Mouse (Mus musculus) heart, postnatal 0 days (tissue): Measurements from ENCODE around the gene Fut2. TPM values are rescaled to one million over a fixed set of nuclear protein-coding genes. Genes with fewer than 3 reads are reported as not detected.

Experiments used
- ATAC-seq: fragments of 200-750 bp; cut with Nextera tagmentation; 2 replicates; pipeline ENCODE4 v1.8.0; 2017; ENCODE audit warnings: low read depth, moderate number of reproducible peaks, moderate library complexity; ENCODE audit not compliant: insufficient read depth
- DNase-seq: peaks from one replicate; pipeline ENCODE4 v3.0.0-alpha.2; 2016; ENCODE audit warnings: low spot score
- H3K27ac ChIP-seq: fragments of 300-500 bp; sonication (generic); 2 replicates; pipeline ENCODE4 v1.5.1; 2014; ENCODE audit warnings: low read depth, mild to moderate bottlenecking
- H3K27me3 ChIP-seq: fragments of 300-500 bp; sonication (generic); 2 replicates; pipeline ENCODE4 v1.6.1; 2014; ENCODE audit warnings: low read length, mixed read lengths; ENCODE audit not compliant: control insufficient read depth, insufficient read depth
- H3K36me3 ChIP-seq: fragments of 300-500 bp; sonication (generic); replicated peaks from 2 replicates; pipeline ENCODE4 v1.6.1; 2014; ENCODE audit warnings: low read length, mixed read lengths; ENCODE audit not compliant: control insufficient read depth, insufficient read depth
- H3K4me1 ChIP-seq: fragments of 300-500 bp; sonication (generic); 2 replicates; pipeline ENCODE4 v1.6.1; 2014; ENCODE audit warnings: antibody characterized with exemption; ENCODE audit not compliant: control insufficient read depth, insufficient read depth
- H3K4me2 ChIP-seq: fragments of 300-500 bp; sonication (generic); 2 replicates; pipeline ENCODE4 v1.6.1; 2014; ENCODE audit warnings: low read depth, mild to moderate bottlenecking, low read length, moderate library complexity
- H3K4me3 ChIP-seq: fragments of 300-500 bp; sonication (generic); 2 replicates; pipeline ENCODE4 v1.5.1; 2014; ENCODE audit warnings: low read depth, low read length
- H3K9ac ChIP-seq: fragments of 300-500 bp; sonication (generic); replicated peaks from 2 replicates; pipeline ENCODE4 v1.6.1; 2014; ENCODE audit warnings: low read depth, low read length, mixed read lengths
- H3K9me3 ChIP-seq: fragments of 300-500 bp; sonication (generic); replicated peaks from 2 replicates; pipeline ENCODE4 v1.6.1; 2016; ENCODE audit warnings: low read length; ENCODE audit not compliant: control insufficient read depth
- CTCF ChIP-seq: IDR thresholded peaks from 2 replicates; pipeline ENCODE4 v1.5.1; 2016; ENCODE audit warnings: antibody characterized with exemption, control low read depth, low read depth
- EP300 ChIP-seq: IDR thresholded peaks from 2 replicates; pipeline ENCODE4 v1.6.1; 2016; ENCODE audit warnings: antibody characterized with exemption, low read depth
- WGBS: fragments of 180-500 bp; shearing (Covaris S2); extraction: QIAGEN DNeasy Blood & Tissue Kit; methylation state at CpG from one replicate; pipeline ENCODE4 v1.1.7; 2014; 5-methylcytosine and 5-hydroxymethylcytosine counted together
- polyA plus RNA-seq: library from polyadenylated mRNA; unstranded; fragments of >200 nt; fragmentation: Nextera tagmentation; extraction: Ambion mirVana; gene quantifications from 2 replicates; pipeline ENCODE4 v1.2.1, GENCODE M21; 2015
- total RNA-seq: library from RNA; depleted of rRNA; stranded (reverse); fragments of >200 nt; gene quantifications from 2 replicates; pipeline ENCODE4 v1.2.3, GENCODE M21; 2014; ENCODE audit warnings: low replicate concordance

Fut2 gene
- total and polyA plus RNA-seq, 2 experiments from 2014 or later = 1.7 TPM; not detected in 1

- Histone ChIP-seq H3K4me1 (peaks cover 40% of the 10 kb centered on the region), H3K9me3 (no peaks in the 10 kb centered on the region), H3K36me3 (peaks cover 17% of the 10 kb centered on the region), H3K4me3 (no peak within 1 kb of the TSS), H3K27ac (peak within 1 kb of the TSS; percentile 76), H3K9ac (no peak within 1 kb of the TSS), H3K27me3 (no peaks in the 10 kb centered on the region), H3K4me2 (no peak within 1 kb of the TSS)
- DNase-seq (no peak), ATAC-seq (no peak)
- WGBS = 41% methylated on average over 17 of the region's 19 CpGs
- TF ChIP-seq EP300 = no peak
- TF ChIP-seq CTCF = no peak
Observed at GRCm38 (mm10) chr7:45639561-45640027, 26.6 kb downstream of the Fut2 start, which contains the start of gene Mamstr. Gene Mamstr (plus strand): TSS chr7:45639977.

DNA sequence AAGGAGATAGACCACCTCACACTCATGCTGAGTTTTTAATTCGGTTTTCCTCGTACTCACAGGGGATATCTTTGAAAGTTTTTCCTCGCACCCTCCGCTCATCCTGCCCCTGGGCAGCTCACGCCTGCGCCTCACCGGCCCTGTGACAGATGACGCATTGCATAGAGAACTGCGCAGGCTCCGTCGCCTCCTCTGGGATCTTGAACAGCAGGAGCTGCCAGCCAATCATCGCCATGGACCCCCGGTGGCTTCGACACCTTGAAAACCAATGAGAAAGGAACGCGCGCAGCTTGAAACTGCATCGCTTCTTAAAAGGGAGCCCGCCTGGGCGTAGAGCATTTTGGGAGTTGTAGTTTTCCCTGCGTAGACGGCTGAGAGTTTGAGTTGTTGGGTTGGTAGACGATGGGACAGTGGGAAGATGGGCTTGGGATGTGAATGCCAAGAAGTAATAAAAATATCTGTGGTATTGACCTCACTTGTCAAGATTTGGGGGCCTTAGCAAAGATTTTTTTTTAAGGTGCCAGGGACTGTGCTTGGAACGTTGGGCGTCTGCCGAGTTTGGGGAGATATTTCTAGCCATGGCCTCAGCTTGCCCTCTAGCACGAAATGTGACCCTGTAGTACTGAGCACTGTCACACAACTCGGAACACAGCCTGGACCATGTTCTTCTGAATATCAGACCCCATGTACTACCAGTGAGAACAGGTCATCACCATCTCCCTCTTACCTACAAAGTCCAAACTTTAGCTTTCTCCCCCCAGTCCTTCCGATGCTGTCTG lies 27.4 kb downstream of the Fut2 start:
- H3K9ac ChIP-seq = no peak overlapping the region
- DNase-seq (peak; percentile 97), ATAC-seq (peak; percentile 80)
- no peak overlapping the region for H3K27ac ChIP-seq
- peak overlapping the region; percentile 4; the same call in 1 of the 2 replicates for H3K4me2 ChIP-seq
- no peak overlapping the region; the same call in 1 of the 2 replicates for H3K4me3 ChIP-seq
- no peaks in the 10 kb centered on the region for H3K27me3 ChIP-seq
- WGBS = 38% methylated on average over 29 of the region's 29 CpGs
- H3K4me1 ChIP-seq = peaks cover 40% of the 10 kb centered on the region
- no peaks in the 10 kb centered on the region for H3K9me3 ChIP-seq
- no peak for TF ChIP-seq CTCF
- TF ChIP-seq EP300 = no peak
- peaks cover 18% of the 10 kb centered on the region for H3K36me3 ChIP-seq

DNA sequence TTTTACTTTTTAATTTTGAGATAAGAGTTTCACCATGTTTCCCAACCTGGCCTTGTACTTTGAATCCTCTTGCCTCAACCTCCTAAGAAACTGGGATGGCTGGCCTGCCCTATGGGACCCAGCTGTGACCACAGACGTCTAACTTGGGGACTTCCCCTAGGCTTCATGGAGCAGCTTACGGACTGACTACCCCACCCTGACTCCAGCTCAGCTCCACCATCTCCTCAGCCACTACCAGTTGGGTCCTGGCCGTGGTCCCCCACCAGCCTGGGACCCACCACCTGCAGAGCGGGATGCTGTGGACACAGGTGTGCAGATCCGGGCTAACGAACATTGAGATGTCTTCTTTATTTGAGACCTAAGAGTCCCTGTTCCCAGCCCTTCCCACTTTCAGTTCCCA lies 28.5 kb downstream of the Fut2 start:
- no peak overlapping the region for H3K27ac ChIP-seq
- WGBS = 93% methylated on average over 6 of the region's 6 CpGs

GRCm38 (mm10) chr7:45635711-45636688 lies 30.2 kb downstream of the Fut2 start:
- Histone ChIP-seq H3K4me3 (no peak overlapping the region), H3K4me1 (peaks cover 18% of the 10 kb centered on the region), H3K9ac (no peak overlapping the region), H3K36me3 (peaks cover 18% of the 10 kb centered on the region), H3K27me3 (no peaks in the 10 kb centered on the region), H3K4me2 (peak overlapping the region; percentile 8; the same call in 1 of the 2 replicates), H3K9me3 (no peaks in the 10 kb centered on the region), H3K27ac (peak overlapping the region; percentile 83)
- TF ChIP-seq EP300 (peak; percentile 35; the same call in 1 of the 2 replicates), CTCF (no peak)
- 54% methylated on average over 15 of the region's 15 CpGs for WGBS
- DNase-seq (peak; percentile 77), ATAC-seq (no peak)

More for the DNA sequence above, 28.5 kb downstream of the Fut2 start:
- peaks cover 34% of the 10 kb centered on the region for H3K4me1 ChIP-seq
- H3K4me2 ChIP-seq = no peak overlapping the region
- no peak overlapping the region for H3K9ac ChIP-seq
- H3K4me3 ChIP-seq = no peak overlapping the region
- no peaks in the 10 kb centered on the region for H3K27me3 ChIP-seq
- peaks cover 18% of the 10 kb centered on the region for H3K36me3 ChIP-seq
- TF ChIP-seq CTCF = no peak
- TF ChIP-seq EP300 = no peak
- DNase-seq = no peak
- ATAC-seq = no peak
- no peaks in the 10 kb centered on the region for H3K9me3 ChIP-seq

- H3K4me2 ChIP-seq = no peak overlapping the region
- TF ChIP-seq CTCF (no peak), EP300 (no peak)
- no peaks in the 10 kb centered on the region for H3K27me3 ChIP-seq
- WGBS = 62% methylated on average over 11 of the region's 11 CpGs
- peak; percentile 19 for ATAC-seq
- no peak overlapping the region for H3K4me3 ChIP-seq
- no peaks in the 10 kb centered on the region for H3K9me3 ChIP-seq
- H3K9ac ChIP-seq = no peak overlapping the region
- H3K4me1 ChIP-seq = peaks cover 10% of the 10 kb centered on the region
- H3K27ac ChIP-seq = peak overlapping the region; percentile 83
- peak; percentile 81 for DNase-seq
- H3K36me3 ChIP-seq = peaks cover 20% of the 10 kb centered on the region
Observed at GRCm38 (mm10) chr7:45634946-45635681, 31.1 kb downstream of the Fut2 start.
